Mouse (Mus musculus): Measurements from ENCODE around the gene Gm7102.
"Not testable (repeated sequence)": the region's sequence is repeated elsewhere in the genome, so short reads cannot be mapped to it uniquely, and the experiment has no call there.

The Gm7102 gene

DNA sequence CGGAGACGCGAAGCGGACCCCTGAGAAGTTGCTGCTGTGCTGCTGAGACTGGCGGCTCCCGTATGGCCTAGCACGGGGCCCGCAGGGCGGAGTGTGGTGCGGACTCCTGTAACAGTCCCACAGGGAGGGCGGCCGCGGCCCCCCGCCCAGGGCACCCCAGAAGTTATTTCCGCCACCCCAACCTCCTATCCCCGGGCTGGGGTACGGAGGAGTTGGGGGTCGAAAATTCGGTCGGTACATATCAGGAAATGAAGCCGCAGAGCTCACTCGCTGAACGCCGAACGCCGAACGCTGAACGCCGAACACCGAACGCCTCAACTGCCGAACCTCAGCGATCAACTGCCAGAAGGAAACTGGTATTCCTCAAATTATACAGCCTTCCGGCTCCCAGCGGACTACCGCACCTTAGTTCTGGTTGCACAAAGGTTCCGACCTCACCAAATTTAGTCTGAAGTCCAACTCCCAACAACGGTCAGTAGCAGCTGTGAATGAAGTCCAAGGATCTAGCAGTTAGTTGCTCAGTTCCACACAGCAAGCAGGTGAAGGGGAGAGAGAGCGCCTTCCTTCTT lies at the start of gene Gm7102:
TSS of gene Gm7102 (minus strand) at position 554 of the 569 bp plus-strand sequence.
- DNase-seq: peak; percentile 20

DNA sequence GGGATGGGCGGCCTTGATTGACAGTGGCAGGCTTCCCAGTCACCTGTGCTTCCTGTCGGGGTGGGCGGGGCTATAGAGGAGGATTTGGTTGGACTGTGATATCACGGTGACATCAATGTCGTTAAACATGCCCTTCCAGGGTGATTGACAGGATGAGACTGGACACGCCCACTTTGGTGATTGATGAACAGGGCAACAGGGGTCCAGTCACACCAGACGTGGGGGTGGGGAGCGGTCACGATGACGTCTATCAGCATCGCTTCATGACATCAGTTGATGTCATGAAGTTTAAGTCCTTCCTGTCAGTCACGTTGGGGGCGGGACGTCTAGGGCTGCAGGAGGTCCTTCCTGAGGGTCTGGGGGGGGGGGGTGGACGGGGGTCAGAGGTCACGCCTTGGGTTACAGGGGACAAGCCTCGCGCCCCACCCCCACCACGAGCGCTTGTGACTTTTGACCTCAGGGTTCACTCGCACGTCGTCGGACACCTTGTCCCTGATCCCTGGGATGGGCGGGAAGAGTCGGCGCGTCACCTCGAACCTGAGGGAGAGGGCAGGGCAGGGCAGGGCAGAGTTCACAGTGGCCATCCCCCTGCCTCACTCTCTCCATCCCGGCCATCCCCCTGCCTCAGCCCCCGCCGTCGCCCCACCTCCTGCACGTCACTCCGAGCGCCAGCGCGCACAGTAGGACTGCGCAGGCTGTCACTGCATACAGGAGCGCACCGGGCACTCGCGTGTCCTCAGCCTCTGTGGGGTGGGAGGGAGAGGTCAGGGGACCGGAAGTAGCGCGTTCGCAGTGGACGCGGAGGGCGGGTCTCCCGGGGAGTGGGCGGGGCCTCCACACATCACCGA lies 48.8 kb upstream of the Gm7102 start:
- peak; percentile 13 for DNase-seq

DNA sequence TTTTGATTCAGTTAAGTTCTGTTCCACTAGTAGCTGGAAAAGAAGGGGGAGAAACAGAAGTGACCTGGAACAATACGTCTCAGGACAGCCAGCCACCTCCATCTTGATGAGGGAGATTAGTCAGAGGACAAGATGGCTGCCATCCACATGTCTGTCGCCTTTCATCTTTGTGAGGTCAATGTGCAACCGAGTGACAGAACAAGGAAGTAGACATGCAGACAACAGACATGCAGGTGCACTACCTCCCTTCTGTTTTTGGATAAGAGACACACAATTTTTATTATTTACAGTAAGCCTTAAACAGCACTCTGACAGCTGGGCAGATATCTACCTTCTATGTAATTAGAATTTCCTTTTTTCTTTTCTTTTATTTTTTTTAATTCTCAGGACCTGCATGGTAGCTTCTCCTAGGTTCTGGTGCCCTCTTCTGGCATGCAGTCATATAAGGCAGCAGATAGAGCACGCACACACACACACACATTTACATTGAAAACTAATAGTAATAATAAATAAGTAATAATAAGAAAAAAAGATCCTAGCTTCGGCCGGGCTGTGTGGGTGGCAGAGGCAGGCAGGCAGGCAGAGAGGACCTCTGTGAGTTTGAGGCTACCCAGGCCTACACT lies 47.7 kb upstream of the Gm7102 start:
- DNase-seq: no peak

DNA sequence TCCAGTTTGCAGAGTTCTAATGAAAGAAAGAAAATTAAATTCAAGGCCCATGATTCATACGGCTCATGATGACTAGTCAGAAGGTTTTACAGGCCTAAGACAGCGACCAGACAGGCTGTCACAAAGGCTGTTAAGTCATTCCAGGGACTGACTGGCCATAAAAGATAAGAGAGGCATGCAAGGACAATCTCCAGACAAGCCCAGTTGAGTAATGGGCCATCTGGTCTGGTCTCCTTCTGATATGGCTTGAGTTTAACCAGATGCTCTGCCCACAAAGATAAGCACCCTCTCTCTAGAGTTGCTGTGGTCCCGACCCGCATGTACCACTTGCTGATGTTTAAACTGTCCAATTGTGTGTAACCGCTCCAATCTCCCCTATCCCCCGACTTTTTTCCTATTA lies 31.4 kb upstream of the Gm7102 start:
- DNase-seq: not testable (repeated sequence)

DNA sequence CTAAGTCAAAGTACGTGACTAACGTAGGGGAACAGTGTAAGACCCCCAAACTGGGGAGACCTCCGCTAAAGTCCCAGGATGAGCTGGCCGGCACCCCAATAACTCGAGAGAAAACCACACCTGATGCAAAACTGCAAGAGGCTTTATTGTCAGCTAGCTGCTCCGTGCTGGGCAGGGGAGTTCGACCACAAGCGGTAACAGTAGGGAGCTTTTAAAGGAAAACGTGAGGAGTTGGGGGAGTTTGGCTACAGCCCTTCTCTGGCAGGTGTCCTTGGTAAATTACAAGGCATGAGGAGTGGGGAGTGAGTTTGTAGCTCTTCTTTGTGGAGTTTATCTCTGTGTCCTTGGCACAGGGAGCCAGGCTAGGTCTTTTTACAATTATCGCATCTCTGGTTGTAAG lies 23.7 kb upstream of the Gm7102 start:
- peak; percentile 21 for DNase-seq

DNA sequence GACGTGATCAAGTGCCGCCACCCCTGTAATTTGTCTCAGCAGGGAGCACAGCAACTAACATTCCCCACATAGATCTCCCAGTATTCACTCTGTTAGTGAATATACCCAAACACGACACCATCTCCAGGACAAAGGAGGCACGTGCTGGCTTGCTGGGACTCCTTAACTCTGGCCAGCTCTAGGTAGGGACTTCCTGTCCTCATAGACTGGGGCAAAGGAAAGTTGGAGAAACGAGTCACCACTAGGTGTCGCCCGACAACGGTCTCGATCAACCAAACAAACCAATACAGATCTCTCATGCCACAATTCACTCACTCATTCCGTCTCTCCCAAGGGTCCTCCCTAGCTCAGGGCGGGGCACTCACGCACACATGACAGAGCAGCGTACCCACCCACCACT lies 23.2 kb upstream of the Gm7102 start:
- DNase-seq: peak; percentile 88

DNA sequence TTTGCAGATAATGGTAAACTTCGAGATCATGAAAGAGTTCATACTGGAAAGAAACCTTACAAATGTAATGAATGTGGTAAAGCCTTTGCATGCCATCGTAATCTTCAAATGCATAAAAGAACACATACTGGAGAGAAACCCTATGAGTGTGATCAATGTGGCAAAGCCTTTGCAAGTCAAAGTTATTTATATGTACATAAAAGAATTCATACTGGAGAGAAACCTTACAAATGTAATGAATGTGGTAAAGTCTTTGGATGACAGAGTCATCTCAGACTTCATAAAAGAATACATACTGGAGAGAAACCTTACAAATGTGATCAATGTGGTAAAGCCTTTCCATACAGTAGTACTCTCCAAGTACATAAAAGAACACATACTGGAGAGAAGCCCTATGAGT lies 7.5 kb upstream of the Gm7102 start, which contains the start of gene Gm6020:
TSS of gene Gm6020 (plus strand) at position 301 of the 400 bp plus-strand sequence.
- DNase-seq: not testable (repeated sequence)

DNA sequence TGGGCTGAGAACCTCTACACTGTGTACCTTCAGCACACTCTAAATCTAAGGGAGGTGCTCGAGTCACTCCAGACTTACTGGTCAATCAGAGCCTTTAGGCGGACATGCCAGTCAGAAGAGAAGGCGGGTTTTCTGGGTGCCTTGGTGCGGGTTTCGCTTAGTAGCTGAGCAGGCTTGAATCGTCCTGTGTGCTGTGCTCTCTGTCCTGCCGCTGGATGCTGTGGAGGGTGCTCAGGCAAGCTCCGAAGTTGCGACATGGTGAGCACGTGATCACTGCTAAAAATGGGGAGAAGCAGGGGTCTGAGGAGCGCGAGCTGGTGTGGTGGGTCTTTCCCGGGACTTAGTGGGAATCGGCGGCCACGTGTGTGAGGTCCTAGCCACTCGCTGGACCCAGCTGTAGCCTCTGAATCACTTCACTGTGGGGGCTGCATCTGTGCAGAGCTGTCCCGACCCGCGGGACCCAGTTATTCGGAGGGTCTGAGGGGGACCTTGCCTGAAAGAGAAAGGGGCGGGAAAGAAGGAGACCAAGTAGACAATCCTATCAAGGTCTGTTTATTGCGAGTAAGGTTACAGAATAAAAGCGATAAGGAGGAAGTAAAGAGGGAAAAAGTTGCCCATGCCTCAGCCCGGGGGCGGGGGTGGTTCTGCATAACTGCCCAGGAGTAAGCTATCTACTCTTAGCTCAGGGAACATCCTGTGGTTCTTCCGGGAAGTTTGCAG lies 24.2 kb downstream of the Gm7102 start:
- peak; percentile 39 for DNase-seq

DNA sequence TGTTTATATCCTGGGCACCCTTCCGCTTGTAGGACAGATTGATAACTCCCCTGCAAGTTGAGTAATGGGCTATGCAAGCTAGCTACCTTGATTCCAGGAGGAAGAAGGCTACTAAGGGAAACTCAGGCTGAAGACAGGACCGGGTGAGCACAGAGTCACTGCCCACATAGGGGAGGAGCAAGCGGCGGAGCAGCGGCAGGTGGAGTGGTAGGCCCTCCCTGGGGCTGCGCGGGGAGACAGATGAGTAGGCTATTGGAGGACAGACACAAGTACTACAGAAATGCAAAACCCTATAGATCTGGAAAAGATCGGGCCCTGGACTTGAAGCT lies 24.8 kb downstream of the Gm7102 start:
- DNase-seq: peak; percentile 36

DNA sequence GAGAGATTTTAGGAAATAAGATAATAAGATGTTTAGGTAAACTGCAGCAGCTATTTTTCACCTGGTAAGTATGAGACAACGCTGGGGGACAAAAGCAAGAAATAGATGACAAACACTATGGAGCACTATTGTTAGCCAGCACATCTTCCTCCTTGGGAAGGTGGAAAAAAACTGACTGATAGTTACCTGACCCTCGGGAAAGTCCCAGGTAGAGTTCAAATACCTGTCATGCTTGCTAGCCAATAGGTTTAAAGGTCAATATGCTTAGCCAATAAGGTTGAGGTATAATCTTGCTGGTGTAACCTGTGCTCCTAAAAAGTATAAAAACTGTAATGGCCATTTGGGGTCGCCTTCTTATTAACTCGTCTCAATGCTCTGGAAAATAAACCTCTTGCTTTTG lies 34.8 kb downstream of the Gm7102 start:
- no peak for DNase-seq

DNA sequence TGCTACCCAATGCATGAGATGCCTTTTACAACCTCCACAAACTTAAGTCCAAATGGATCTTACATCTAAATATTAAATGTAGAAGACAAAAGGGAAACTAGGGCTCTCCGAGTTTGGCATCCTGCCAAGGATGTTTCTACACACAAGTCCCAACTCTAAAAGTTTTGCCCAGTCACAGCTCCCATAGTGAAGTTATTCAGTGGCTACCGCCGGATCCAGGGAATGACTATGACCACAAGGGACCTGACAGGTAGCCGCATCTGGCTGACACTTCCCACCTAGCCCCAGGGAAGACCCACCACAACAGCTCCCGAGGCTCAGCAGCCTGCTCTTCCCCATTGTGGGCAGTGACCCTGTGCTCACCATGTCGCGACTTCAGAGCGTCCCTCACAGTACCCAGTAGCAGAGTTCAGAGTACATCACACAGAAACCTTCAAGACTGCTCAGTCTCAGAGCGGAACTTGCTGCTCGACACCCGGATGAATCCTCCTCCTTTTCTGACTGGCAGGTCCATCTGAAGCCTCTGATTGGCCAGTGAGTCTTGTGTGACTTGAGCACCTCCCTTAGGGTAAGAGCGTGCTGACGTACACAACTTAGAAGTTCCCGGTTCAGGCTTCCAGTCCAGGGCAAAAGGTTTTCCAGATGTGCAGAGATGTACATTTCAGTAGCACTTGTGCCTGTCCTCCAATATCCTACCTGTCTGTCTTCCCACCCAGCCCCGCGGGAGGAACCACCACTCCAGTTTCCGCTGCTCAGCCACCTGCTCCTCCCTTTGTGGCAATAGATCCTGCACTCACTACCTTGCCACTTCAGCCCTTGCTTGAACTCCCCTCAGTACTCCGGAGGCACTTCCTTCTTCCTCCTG lies 35.5 kb downstream of the Gm7102 start, which contains the start of gene Zfp950:
TSS of gene Zfp950 (minus strand) at position 499 of the 865 bp plus-strand sequence.
- peak; percentile 91 for DNase-seq

DNA sequence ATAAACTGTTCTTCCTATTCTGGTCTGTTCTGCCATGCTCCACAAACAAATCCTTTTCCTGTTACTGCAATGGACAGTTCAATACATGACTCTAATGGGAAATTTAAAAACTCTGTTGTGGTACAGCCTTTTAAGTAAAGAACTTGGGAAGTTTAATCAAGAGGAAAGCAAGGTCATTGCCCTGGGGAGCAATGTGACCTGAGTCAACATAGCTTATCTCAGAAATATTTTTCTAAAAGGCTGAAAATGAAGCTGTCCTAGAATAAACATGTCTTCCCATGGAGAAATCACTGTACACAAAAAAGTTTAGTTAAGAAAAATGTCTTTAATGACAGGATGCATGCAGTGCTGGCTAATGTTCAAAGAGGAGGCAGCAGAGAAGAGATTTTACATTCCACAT lies 37.5 kb downstream of the Gm7102 start:
- DNase-seq: no peak

DNA sequence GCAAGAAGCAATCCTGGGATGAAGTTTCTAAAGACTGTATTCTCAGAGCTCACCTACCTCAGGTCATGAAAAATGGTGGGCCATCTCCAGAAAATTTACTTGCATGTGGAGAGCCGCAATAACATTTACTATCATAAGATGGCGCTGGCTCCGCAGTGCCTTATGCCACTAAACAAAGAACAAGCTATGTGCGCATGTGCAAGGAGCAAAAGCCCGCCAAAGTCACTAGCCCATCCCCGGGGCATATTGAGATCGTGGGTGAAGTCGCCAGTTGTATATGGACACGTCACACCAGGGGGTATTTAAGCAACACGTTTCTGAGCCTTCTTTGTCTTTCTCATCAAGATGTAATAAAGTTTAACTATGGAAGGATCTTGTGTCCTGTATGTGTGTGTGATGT lies 45.0 kb downstream of the Gm7102 start:
- DNase-seq: no peak

Data from embryo, embryonic 11 days (tissue).